Mouse (Mus musculus) stomach, embryonic 16.5 days (tissue): Measurements from ENCODE around the gene Bmp4. TPM values are rescaled to one million over a fixed set of nuclear protein-coding genes. Genes with fewer than 3 reads are reported as not detected.

ENCODE experiments used
- ATAC-seq: fragments of 200-750 bp; cut with Nextera tagmentation; 2 replicates; pipeline ENCODE4 v1.8.0; 2017; ENCODE audit warnings: moderate number of reproducible peaks, moderate TSS enrichment; ENCODE audit not compliant: insufficient read depth, low FRiP score
- H3K27ac ChIP-seq: fragments of 300-500 bp; sonication (generic); 2 replicates; pipeline ENCODE4 v1.5.1; 2014; ENCODE audit warnings: low read length
- H3K27me3 ChIP-seq: fragments of 300-500 bp; sonication (generic); 2 replicates; pipeline ENCODE4 v1.6.1; 2014; ENCODE audit warnings: low read length, control low read depth, mixed read lengths; ENCODE audit not compliant: control insufficient read depth, insufficient read depth
- H3K36me3 ChIP-seq: fragments of 300-500 bp; sonication (generic); 2 replicates; pipeline ENCODE4 v1.6.1; 2014; ENCODE audit warnings: low read length; ENCODE audit not compliant: control insufficient read depth, insufficient read depth
- H3K4me1 ChIP-seq: fragments of 300-500 bp; sonication (generic); 2 replicates; pipeline ENCODE4 v1.6.1; 2014; ENCODE audit warnings: low read length, control low read depth, mixed read lengths; ENCODE audit not compliant: control insufficient read depth, insufficient read depth
- H3K4me2 ChIP-seq: fragments of 300-500 bp; sonication (generic); 2 replicates; pipeline ENCODE4 v1.6.1; 2014; ENCODE audit warnings: low read depth, low read length, mixed read lengths
- H3K4me3 ChIP-seq: fragments of 300-500 bp; sonication (generic); replicated peaks from 2 replicates; pipeline ENCODE4 v1.5.1; 2014; ENCODE audit warnings: mild to moderate bottlenecking, low read length
- H3K9ac ChIP-seq: fragments of 300-500 bp; sonication (generic); 2 replicates; pipeline ENCODE4 v1.6.1; 2014; ENCODE audit warnings: low read length
- H3K9me3 ChIP-seq: fragments of 300-500 bp; sonication (generic); replicated peaks from 2 replicates; pipeline ENCODE4 v1.6.1; 2016; ENCODE audit warnings: low read length, control low read depth; ENCODE audit not compliant: control insufficient read depth
- WGBS: fragments of 180-500 bp; shearing (Covaris S2); extraction: QIAGEN DNeasy Blood & Tissue Kit; methylation state at CpG from one replicate; pipeline ENCODE4 v1.1.7; 2014; 5-methylcytosine and 5-hydroxymethylcytosine counted together
- polyA plus RNA-seq: library from polyadenylated mRNA; unstranded; fragments of >200 nt; fragmentation: Nextera tagmentation; extraction: Ambion mirVana; gene quantifications from 2 replicates; pipeline ENCODE4 v1.2.1, GENCODE M21; 2015

Gene Bmp4
- polyA plus RNA-seq, 1 experiment from 2014 or later, result 50.0 TPM

GRCm38 (mm10) chr14:46388636-46389035 is 1.8 kb downstream of the Bmp4 start:
- H3K4me3 ChIP-seq, result peak overlapping the region; percentile 66
- no peak for ATAC-seq
- peak overlapping the region; percentile 78 for H3K9ac ChIP-seq
- peak overlapping the region; percentile 94 for H3K27ac ChIP-seq
- H3K4me2 ChIP-seq, result peak overlapping the region; percentile 63
- H3K9me3 ChIP-seq, result no peaks in the 10 kb centered on the region
- H3K36me3 ChIP-seq, result no peaks in the 10 kb centered on the region
- peaks cover 16% of the 10 kb centered on the region for H3K27me3 ChIP-seq
- under 1% methylated on average over 27 of the region's 27 CpGs for WGBS
- H3K4me1 ChIP-seq, result peaks cover 8% of the 10 kb centered on the region; the same call in 1 of the 2 replicates

- peak; percentile 12 for ATAC-seq
- H3K27me3 ChIP-seq, result peaks cover 16% of the 10 kb centered on the region
- peak overlapping the region; percentile 66 for H3K4me3 ChIP-seq
- H3K27ac ChIP-seq, result peak overlapping the region; percentile 94
- peaks cover 8% of the 10 kb centered on the region; the same call in 1 of the 2 replicates for H3K4me1 ChIP-seq
- no peaks in the 10 kb centered on the region for H3K36me3 ChIP-seq
- H3K9ac ChIP-seq, result peak overlapping the region; percentile 78
- WGBS, result under 1% methylated on average over 41 of the region's 41 CpGs
- H3K4me2 ChIP-seq, result peak overlapping the region; percentile 63
- H3K9me3 ChIP-seq, result no peaks in the 10 kb centered on the region
These were observed 2.5 kb downstream of the Bmp4 start for GRCm38 (mm10) chr14:46387821-46388481.

DNA sequence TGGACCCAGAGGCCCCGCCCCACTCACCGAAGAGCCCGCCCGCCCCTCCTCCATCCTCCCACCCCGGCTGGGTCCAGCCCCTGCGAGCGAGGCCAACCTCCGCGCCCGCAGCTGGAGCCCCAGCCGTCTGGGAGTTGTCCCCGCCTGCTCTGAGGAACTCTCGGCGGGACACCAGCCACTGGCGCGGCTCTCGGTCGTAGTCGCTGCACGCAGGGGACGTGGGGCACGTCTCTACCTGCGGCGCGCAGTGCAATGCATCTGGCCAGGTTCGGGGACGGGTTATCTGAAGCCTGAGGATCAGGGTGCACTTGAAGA is 3.2 kb downstream of the Bmp4 start:
- Histone ChIP-seq H3K4me1 (peaks cover 8% of the 10 kb centered on the region; the same call in 1 of the 2 replicates), H3K4me3 (peak overlapping the region; percentile 66), H3K4me2 (peak overlapping the region; percentile 63), H3K9me3 (no peaks in the 10 kb centered on the region), H3K36me3 (no peaks in the 10 kb centered on the region), H3K27ac (peak overlapping the region; percentile 94), H3K9ac (peak overlapping the region; percentile 78), H3K27me3 (peaks cover 16% of the 10 kb centered on the region)
- peak; percentile 91 for ATAC-seq
- WGBS, result 0% methylated on average over 27 of the region's 27 CpGs

- Histone ChIP-seq H3K4me1 (peaks cover 8% of the 10 kb centered on the region; the same call in 1 of the 2 replicates), H3K9me3 (no peaks in the 10 kb centered on the region), H3K36me3 (no peaks in the 10 kb centered on the region), H3K27me3 (peaks cover 13% of the 10 kb centered on the region), H3K9ac (peak overlapping the region; percentile 78), H3K4me3 (peak overlapping the region; percentile 66), H3K4me2 (peak overlapping the region; percentile 63), H3K27ac (peak overlapping the region; percentile 70)
- no peak for ATAC-seq
- WGBS, result under 1% methylated on average over 28 of the region's 28 CpGs
These were observed 3.8 kb downstream of the Bmp4 start for GRCm38 (mm10) chr14:46386478-46387356.

- H3K9ac ChIP-seq, result peak overlapping the region; percentile 78
- peaks cover 9% of the 10 kb centered on the region; the same call in 1 of the 2 replicates for H3K4me1 ChIP-seq
- H3K4me2 ChIP-seq, result peak overlapping the region; percentile 63
- H3K36me3 ChIP-seq, result no peaks in the 10 kb centered on the region
- no peak for ATAC-seq
- H3K27me3 ChIP-seq, result peaks cover 13% of the 10 kb centered on the region
- no peaks in the 10 kb centered on the region for H3K9me3 ChIP-seq
- H3K27ac ChIP-seq, result peak overlapping the region; percentile 57
- peak overlapping the region; percentile 66 for H3K4me3 ChIP-seq
- WGBS, result under 1% methylated on average over 39 of the region's 39 CpGs
These were observed 4.6 kb downstream of the Bmp4 start for GRCm38 (mm10) chr14:46385701-46386477.

DNA sequence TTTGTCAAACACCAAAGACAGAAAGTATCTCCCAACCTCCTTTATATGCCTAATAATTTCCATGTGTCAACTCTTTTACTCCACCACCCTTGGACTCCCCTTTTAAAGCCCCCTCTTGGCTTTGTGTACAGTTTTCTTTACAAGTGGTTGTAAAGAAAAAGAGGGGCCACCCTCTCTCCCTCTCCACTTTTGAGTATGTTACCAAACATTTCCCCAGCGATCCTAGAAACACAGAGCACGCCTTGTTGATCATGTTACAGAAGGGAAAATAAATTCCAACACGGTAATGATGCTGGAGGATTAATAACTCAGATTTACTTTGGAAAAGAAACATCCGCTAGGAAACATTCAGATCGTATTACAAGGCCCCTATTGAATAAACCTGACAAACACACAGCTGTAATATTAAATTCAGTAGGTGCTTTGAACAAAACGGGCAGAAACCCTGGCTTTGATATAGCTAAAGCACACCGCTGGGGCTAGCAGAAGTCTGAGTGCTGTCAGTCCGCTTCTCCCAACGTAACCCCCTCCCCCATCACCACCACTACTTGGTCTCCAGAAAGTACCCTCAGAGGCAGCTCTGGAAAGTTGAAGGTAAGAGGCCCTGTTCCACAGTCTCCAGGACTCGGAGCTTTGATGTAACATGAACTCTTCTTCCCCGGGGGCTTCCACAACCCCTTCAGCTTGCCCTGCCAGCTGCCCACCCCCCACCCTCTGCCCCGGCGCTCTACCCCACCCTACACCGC is 5.3 kb downstream of the Bmp4 start:
- WGBS, result 15% methylated on average over 14 of the region's 14 CpGs
- ATAC-seq, result no peak

DNA sequence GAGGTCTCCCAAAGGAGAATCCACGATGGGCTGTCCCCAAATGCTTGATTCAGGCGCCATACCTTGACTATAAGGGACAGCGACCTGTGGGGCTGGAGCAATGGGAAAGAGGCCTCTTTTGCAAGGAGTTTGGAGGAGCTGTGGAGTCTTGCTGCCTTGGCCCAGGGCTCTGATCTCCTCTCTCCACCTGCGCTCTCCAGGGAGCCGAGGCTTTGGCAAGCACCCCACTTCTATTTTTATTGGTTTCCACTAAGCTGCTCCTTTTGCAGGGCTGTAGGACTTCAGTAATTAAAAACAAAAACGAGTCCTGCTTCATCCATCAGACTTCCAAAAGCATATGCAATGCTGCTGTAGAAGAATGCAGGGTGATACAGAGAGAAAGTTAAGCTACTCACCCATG is 9.0 kb downstream of the Bmp4 start:
- Histone ChIP-seq H3K36me3 (no peaks in the 10 kb centered on the region), H3K4me2 (no peak overlapping the region), H3K9me3 (no peaks in the 10 kb centered on the region), H3K27me3 (no peaks in the 10 kb centered on the region), H3K27ac (no peak overlapping the region), H3K4me1 (0 out of 2 replicates have a peak, but pooled peaks cover 10% of the 10 kb centered on the region), H3K9ac (no peak overlapping the region), H3K4me3 (no peak overlapping the region)
- WGBS, result 61% methylated on average over 6 of the region's 6 CpGs
- no peak for ATAC-seq

More for the DNA sequence above, 5.3 kb downstream of the Bmp4 start:
- Histone ChIP-seq H3K4me2 (peak overlapping the region; percentile 63), H3K4me3 (peak overlapping the region; percentile 66), H3K27me3 (peaks cover 10% of the 10 kb centered on the region), H3K4me1 (peaks cover 16% of the 10 kb centered on the region; the same call in 1 of the 2 replicates), H3K27ac (peak overlapping the region; percentile 57), H3K9me3 (no peaks in the 10 kb centered on the region), H3K9ac (peak overlapping the region; percentile 78), H3K36me3 (no peaks in the 10 kb centered on the region)

DNA sequence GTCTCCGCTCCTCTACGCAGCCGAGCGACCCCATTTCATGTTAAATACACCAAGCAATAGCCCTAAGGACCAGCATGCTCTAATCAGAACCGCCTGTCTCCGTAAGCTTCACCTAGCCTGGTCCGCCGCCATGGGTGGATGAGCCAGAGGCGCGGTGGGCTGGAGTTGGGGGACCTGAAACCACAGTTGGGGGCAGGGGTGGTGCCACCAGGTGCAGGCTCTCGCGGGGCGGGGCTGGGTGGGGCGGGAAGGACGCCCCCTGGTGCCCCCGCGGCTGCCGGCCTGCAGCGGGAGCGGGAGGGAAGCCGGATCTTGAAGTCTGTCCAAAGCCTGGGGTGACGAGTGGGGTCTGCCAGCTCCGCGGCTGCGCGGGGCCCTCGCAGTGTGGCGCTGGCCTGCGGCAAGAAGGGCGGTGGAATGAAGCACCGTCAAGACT is 10.2 kb downstream of the Bmp4 start:
- H3K4me3 ChIP-seq, result peak overlapping the region; percentile 32
- 17% methylated on average over 31 of the region's 31 CpGs for WGBS
- no peak overlapping the region for H3K27ac ChIP-seq

More for the DNA sequence above, 10.2 kb downstream of the Bmp4 start:
- H3K9me3 ChIP-seq, result no peaks in the 10 kb centered on the region
- H3K27me3 ChIP-seq, result no peaks in the 10 kb centered on the region
- 0 out of 2 replicates have a peak, but pooled peaks cover 10% of the 10 kb centered on the region for H3K4me1 ChIP-seq
- peak overlapping the region; percentile 55 for H3K4me2 ChIP-seq
- peak; percentile 23; the same call in 1 of the 2 replicates for ATAC-seq
- H3K9ac ChIP-seq, result peak overlapping the region; percentile 69
- no peaks in the 10 kb centered on the region for H3K36me3 ChIP-seq
